Mouse (Mus musculus) heart, adult 2 months (tissue): ENCODE measurements around the gene Cdx4.

ENCODE experiments used
- CTCF ChIP-seq: fragments of 200-600 bp; IDR thresholded peaks from 2 replicates; pipeline ENCODE4 v1.8.1; 2022; ENCODE audit warnings: antibody characterized with exemption, mild to moderate bottlenecking, moderate library complexity
- EP300 ChIP-seq: fragments of 200-500 bp; IDR thresholded peaks from 2 replicates; pipeline ENCODE4 v1.6.1; 2011; ENCODE audit warnings: low read depth, low read length, control low read depth; ENCODE audit not compliant: insufficient read depth

DNA sequence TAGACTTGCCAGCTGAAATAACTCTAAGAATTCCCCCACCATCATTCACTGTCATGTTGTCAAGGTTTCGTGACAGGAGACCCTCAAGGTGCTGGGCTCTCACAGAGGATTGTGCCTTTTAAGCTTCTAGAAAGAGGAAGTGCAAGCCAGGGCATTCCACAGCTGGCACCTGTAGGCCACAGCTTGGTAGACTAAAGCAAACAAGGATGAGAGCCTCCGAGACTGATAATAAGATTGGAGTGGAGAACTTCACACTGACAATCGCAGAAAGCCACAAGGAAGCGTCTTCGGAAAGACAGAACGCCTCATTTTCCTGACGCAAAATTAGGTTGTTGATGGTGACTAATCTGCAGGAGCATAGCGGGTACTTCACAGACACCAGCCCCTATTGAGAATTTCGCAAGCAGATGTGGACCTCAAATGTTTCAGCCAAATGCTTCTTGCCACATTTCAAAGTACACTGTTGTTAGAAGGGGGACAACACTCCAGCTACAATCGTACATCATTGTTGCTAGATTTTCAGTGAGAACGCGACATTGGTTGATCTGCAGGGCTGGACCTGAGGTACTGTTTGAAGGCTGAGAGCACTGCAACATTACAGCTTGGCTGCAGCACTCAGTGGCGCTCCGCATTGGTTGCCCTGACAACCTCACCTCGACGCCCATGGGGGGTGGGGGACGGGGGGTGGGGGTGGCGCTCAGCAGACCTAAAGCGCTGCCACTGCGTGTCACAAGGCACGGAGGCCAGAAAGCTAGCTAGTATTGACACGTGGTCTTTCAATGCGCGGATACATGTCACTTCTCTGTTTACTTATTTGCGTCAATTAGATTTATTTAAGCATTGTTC is 32.5 kb upstream of the Cdx4 start:
- no peak for TF ChIP-seq CTCF
- TF ChIP-seq EP300 = no peak
